Mouse (Mus musculus) embryo, embryonic 11 days (tissue): ENCODE data around the gene 4930572O03Rik.
"Not testable (repeated sequence)": the region's sequence is repeated elsewhere in the genome, so short reads cannot be mapped to it uniquely, and the experiment has no call there.

Experiments used
- DNase-seq: peaks from one replicate; pipeline ENCODE4 v3.0.0-alpha.2; 2015

The 4930572O03Rik gene

DNA sequence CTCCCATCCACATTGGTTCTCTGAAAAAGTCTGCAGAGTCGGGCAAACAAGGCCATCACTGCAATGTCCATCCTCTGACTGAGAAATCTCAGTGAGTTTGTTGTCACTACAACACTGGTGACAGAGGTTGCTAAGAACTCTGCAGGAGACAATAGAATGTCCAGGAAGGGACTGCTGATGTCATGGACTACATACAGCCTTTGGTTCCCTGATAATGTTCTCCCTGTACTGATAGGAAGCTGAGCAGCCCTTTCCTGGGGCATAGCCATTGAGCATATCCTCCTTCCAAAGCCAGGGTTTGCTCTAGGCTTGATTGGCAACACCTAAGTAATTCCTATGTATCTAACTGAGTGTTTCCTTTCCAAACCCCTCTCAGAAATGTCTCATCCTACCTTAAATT is at the start of gene 4930572O03Rik:
TSS of gene 4930572O03Rik (minus strand) at position 101 of the 400 bp plus-strand sequence.
- not testable (repeated sequence) for DNase-seq

DNA sequence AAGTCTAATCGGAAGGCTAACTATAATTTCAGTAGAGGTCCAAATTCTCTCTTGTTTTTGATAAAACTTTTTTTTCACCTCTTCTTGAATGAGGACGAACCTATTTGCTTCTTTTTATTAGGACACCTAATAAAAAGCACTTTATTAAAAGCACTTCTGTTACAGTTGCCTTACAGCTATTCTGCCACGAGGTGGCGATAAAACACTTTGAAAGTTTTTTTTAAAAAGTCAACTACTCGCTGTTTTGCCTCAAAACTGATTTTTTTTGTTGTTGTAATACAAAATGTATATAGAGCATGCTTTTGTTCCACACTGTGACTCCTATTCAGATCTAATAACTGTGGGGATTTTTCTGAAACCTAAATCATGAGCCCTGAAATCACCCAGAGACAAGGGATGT is 46.0 kb upstream of the 4930572O03Rik start:
- peak; percentile 14 for DNase-seq

DNA sequence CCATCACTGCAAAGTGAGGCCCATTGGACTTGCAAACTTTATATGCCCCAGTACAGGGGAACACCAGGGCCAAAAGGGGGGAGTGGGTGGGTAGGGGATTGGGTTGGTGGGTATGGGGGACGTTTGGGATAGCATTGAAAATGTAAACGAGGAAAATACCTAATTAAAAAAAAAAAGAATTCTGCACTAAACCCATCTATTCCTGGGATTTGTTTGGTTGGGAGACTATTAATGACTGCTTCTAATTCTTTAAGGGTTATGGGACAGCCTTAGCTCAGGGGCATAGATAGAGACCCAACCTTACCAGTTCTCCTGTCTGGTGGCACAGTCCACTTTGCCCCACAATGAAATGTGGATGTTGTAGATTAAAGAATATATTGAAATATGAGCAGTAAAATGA is 40.9 kb upstream of the 4930572O03Rik start:
- not testable (repeated sequence) for DNase-seq

DNA sequence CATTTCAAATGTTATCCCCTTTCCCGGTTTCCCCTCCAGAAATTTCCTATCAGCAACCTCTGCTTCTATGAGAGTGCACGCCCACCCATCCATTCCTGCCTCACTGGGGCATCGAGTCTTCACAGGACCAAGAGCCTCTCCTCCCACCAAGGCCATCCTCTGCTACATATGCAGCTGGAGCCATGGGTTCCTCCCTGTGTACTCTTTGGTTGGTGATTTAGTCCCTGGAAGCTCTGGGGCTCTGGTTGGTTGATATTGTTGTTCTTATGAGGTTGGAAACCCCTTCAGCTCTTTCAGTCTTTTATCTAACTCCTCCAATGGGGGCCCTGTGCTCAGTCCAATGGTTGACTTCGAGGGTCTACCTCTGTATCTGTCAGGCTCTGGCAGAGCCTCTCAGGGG is 35.0 kb upstream of the 4930572O03Rik start:
- not testable (repeated sequence) for DNase-seq

- DNase-seq, result not testable (repeated sequence)
These were observed 34.0 kb upstream of the 4930572O03Rik start for GRCm38 (mm10) chr5:15690822-15691221.

- DNase-seq, result not testable (repeated sequence)
These were observed 32.9 kb upstream of the 4930572O03Rik start for GRCm38 (mm10) chr5:15689659-15690213.

DNA sequence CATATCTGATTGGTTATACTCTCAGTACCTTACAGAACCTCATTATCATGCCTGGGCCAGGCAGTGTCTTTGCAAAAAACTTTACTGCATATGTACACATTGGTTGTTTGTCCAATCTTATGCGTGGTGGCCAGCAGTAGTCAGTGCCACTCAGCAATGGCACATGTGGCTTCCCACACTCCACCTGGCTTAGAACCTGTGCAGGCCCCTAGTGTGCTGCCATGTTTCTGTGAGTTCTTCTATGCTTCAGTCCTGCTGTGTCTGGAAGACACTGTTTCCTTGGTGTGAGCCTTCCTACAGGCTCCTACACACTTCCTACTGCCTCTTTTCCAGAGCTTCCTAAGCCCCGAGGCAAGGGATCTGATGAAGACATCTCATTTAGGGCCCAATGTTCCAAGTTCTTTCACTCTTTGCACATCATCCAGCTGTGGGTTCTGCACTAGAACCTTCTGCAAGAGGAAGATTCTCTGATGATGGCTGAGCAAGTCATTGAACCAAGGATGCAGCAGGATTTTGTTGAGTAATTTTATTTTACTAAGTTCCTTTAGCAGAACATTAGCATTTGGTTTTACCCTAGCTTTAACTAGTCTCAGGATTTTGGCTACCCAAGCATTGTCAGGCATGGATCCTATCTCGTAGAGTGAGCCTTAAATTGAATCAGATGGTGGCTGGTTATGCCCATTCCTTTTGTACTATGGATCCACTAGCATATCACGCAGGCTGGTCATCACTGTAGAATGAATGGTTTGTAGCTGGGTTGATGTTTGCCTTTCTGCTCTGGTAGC is 32.2 kb upstream of the 4930572O03Rik start:
- DNase-seq, result not testable (repeated sequence)

- DNase-seq, result not testable (repeated sequence)
These were observed 24.6 kb upstream of the 4930572O03Rik start for GRCm38 (mm10) chr5:15681301-15682035.

- not testable (repeated sequence) for DNase-seq
These were observed 23.4 kb upstream of the 4930572O03Rik start for GRCm38 (mm10) chr5:15679980-15680949.

DNA sequence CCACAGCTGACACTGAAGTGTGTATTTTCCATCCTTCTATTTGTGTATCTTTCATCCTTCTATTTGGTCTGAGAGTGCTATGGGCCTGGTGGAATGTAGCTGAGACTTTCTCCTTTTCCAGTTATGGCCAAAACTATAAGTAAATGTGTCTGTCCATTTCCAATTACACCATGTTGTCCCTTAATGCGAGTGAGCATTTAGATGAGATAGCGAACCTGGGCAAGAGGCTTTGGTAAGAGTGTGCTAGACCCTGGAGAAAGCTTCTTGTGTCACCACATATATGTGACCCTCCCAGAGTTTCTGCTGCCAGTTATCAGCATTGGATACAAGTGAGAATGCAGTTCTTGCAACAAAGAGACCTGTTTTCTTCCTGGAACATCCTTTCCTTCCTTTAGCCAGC is 22.0 kb upstream of the 4930572O03Rik start:
- not testable (repeated sequence) for DNase-seq

DNA sequence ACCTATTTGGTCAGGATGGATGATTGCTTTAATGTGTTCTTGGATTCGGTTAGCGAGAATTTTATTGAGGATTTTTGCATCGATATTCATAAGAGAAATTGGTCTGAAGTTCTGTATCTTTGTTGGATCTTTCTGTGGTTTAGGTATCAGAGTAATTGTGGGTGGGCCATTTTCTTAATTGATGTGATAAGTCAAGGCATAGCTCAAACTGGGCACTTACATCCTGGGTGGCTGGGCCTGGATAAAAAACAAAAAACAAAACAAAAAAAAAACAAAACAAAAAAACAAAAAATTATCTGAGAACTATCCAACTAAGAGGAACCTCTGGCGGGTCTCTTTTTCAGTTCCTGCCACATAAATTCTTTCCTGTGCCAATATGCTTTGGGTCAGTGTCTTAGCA is 20.9 kb upstream of the 4930572O03Rik start:
- not testable (repeated sequence) for DNase-seq

- DNase-seq, result not testable (repeated sequence)
These were observed 17.8 kb upstream of the 4930572O03Rik start for GRCm38 (mm10) chr5:15674429-15675244.

DNA sequence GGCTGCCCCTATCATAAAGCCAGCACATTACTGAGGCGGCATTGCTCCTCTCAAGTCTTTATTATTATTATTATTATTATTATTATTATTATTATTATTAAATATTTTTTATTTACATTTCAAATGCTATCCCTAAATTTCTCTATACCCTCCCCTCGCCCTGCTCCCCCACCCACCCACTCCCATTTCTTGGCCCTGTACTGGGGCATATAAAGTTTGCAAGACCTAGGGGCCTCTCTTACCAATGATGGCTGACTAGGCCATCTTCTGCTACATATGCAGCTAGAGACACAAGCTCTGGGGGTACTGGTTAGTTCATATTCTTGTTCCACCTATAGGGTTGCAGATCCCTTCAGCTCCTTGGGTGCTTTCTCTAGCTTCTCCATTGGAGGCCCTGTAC is 17.1 kb upstream of the 4930572O03Rik start:
- DNase-seq, result not testable (repeated sequence)

DNA sequence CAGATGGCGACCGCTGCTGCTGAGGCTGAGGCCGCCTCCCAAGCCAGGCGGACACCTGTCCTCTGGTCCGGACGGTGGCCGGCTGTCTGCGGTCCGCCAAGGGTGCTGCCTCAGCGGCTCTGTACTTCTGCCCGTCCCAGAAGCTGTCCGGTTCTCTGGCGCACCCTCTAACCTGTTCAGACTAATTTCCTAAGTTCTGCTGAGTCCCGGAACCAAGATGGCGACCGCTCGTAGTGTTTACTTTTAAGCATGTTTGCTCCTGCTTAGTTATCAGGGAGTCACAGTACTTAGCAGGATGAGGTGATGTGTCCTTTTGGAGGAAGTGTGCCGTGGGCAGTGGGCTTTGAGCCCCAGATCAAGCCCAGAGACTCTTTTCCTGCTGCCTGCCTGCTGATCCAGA is 13.9 kb upstream of the 4930572O03Rik start:
- DNase-seq, result not testable (repeated sequence)

GRCm38 (mm10) chr5:15663847-15664246 is 7.0 kb upstream of the 4930572O03Rik start:
- DNase-seq, result not testable (repeated sequence)

GRCm38 (mm10) chr5:15652334-15652733 is 4.5 kb downstream of the 4930572O03Rik start:
- DNase-seq, result peak; percentile 4

GRCm38 (mm10) chr5:15645707-15646106 is 11.2 kb downstream of the 4930572O03Rik start:
- DNase-seq, result not testable (repeated sequence)

DNA sequence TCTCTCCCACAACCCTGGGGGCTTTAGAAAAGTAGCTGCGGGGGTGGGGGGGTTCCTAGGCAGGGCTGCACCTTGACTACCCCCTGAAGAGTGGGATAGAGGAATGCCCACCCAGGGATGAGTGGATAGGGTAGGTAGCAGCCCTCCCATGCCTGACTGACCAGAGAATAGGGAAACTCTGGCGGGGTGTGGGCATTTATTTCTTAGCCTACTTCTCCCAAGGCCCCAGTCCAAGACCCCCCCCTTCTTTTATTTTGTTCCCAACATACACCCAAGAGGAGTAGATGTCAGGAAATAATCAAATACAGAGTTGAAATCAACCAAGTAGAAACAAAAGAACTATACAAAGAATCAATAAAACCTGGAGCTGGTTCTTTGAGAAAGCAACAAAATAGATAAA is 19.2 kb downstream of the 4930572O03Rik start:
- DNase-seq, result not testable (repeated sequence)

GRCm38 (mm10) chr5:15630068-15630467 is 26.8 kb downstream of the 4930572O03Rik start:
- peak; percentile 22 for DNase-seq

- DNase-seq, result not testable (repeated sequence)
These were observed 28.7 kb downstream of the 4930572O03Rik start for GRCm38 (mm10) chr5:15628136-15628535.

DNA sequence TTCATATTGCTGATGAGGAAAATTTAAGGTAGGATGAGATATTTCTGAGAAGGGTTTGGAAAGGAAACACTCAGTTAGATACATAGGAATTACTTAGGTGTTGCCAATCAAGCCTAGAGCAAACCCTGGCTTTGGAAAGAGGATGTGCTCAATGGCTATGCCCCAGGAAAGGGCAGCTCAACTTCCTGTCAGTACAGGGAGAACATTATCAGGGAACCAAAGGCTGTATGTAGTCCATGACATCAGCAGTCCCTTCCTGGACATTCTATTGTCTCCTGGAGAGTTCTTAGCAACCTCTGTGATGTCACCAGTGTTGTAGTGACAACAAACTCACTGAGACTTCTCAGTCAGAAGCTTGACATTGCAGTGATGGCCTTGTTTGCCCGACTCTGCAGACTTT is 38.1 kb downstream of the 4930572O03Rik start, which contains the start of gene Speer4d:
TSS of gene Speer4d (plus strand) at position 301 of the 400 bp plus-strand sequence.
- DNase-seq, result not testable (repeated sequence)
